Mouse (Mus musculus): ENCODE results near the gene Eif2ak4.

Gene Eif2ak4

DNA sequence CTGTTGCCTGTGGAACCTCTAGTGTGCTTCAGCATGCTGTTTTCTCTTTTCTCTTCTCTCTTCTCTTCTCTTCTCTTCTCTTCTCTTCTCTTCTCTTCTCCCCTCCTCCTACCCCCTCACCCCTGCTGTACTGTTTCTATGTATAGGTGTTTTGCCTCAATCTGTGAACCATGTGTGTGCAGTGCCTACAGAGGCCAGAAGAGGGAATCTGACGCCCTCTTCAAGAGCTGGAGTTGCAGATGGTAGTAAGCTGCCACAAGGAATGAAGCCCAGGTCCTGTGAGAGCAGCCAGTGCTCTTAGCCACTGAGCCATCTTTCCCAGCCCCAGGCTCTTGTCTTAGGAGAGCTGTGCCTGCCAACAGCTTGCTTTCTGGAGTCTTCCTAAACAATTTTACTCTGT, 78.2 kb downstream of the Eif2ak4 start:
- no peak for DNase-seq

DNA sequence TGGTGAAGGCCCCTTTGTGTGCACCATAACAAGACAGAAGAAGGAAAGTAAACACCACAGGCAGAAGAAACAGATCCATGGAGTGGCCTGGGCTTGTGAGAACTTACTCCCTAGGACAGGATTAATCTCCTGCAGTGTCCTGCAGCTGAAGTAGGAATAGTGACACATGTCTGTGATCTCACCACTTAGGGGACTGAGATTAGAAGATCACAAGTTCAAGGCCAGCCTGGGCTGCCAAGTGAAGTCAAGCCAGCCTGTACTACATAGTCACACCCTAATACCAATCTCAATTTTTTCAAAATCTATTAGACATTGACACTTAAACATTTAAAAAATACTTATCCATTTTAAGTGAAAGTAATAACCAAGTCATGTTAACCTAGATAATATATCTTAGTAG, 79.9 kb downstream of the Eif2ak4 start:
- DNase-seq: no peak

DNA sequence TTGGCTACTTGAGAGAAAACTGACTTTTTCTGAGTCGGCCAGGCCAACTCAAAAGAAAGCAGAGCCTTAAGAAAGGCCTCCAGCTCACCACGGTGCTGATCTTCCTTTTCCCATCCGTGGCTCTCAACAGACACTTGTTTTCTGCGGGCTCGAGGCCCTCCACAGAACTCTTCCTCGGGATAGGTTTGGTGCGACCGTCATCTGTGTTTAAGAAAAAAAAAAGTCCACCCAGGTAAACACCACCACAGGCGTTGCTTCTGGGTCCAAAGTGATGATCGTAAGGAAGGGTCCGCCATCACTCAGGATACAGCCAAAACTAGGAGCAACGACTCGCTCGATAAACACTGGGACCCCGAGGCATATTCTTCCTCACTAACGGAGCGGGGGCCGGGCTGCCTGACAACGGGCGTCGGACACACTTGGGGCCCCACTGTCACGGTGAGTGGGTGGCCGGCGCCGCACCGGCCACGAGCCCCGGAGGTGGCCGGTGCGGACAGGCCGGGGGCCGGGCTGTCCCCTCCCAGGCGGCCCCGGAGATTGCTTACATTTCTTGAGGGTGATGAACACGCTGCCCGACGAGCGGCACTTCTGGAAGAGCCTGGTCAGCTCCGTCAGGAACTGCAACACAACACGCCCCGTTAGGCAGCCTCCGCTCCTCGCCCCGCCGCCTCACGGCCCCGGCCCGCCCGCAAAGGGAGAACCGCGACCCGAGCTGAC, 90.6 kb downstream of the Eif2ak4 start:
- DNase-seq: no peak

DNA sequence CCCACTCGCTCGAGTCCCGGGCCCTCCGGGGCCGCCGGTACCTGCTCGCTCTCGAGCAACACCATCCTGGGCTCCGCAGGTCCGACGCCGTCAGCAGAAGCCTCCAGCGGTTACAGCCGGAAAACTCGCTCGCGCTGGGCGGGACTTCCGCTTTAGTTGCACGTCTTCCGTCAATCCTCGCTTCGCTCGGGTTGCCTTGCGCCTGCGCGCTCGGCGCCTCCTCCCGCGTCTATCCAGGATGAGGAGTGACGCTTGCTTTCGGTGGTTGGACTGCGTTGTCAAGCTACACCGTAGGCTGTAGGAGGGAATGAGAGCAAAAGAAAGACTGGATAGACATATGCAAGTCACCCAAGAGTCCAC, 91.1 kb downstream of the Eif2ak4 start, which contains the start of gene Srp14:
TSS of gene Srp14 (minus strand) at position 162 of the 360 bp plus-strand sequence.
- DNase-seq: peak; percentile 92 to 95

DNA sequence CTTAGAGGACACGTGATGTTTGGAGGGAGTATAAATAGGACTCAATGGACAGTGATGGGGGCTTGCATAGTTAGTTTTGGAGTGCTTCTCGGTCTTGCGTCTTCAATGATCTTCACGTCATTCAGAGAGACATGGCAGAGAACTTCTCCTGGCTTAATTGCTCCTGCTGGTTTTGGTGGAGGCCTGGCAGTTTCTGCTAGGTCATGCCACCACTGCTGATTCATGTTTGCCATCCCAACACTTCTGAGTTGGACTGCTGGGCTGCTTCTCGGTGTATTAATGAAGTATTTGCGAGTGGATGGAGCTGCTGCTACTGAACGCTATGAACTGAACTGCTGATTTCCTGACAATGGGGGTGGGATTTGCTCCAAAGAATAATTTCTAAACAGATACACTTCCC, 92.5 kb downstream of the Eif2ak4 start:
- DNase-seq: no peak

DNA sequence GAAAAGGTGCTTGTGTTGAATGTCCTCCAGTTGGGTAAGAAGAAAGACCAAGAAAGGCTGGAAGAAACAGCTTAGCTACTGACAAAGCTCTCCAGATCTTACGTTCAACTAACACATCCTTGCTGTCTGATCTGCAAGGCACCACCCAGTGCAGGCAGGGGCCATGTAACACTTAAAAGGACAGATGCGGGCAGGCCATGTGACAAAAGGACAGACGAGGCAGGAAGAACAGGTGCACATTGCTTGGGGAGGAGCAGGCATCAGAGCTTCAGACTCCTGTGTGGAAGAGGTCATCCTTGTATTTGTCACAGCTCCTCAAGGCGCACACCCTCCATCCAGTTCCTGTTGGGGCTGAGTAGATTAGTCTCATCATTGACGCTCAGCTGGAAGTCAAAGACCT, 94.6 kb downstream of the Eif2ak4 start:
- DNase-seq: no peak

DNA sequence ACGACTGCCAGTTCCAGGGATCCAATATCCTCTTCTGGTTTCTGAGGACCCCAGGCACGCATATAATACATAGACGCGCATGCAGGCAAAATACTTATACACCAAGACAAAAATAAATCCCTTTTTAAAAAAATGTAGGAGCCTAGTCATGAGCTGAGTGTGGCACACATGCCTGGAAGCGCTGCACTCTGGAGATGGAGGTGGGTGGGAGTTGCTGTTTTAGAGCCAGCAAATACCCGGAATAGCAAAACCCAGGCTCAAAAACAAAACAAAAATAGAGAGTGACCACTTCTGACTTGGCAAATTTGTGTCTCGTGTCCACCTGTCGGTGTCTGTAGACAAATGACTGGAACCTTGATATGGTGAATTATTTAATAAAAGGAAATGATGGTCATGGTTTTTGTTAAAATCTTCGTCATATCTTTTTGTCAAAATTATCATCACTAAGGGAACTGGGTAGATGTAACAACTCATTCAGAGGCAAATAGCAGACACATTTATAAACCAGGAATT, 96.0 kb downstream of the Eif2ak4 start:
- no peak for DNase-seq

DNA sequence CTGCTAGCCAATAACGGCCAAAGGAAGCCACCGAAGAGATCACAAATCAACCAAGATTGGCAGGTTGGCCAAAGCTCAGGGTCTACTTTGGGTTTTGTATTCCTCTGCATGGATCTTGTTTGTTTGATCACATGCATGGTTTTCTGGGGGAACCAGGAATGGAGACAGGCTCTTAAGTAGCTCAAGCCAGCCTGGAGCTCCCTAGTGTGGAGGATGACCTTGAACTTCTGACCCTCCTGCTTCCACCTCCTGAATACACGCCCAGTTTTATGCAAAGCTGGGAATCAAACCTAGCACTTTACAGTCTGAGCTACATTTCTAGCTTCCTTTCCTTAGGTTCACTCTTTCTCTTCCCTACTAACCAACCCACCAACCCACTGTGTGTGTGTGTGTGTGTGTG, 97.0 kb downstream of the Eif2ak4 start:
- no peak for DNase-seq

DNA sequence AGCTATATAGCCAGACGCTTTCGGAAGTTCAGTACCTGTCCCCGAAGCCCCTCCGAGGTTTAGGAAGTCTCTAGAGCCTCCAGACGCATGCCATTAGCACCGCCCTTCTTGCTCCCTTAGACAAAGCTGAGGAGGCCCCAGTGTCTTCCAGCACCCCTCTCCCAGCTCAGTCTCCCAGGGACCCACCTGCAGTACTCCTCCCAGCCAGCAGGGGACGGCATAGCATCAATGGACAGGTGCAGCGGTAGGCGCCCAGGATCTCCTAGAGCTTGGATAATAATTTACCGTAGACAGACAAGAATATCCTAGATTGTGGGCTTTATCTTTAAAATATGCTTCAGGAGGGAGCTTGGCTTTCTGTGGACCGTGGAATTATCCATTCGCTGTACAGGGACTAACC, 98.5 kb downstream of the Eif2ak4 start:
- DNase-seq: peak; percentile 75 to 80

DNA sequence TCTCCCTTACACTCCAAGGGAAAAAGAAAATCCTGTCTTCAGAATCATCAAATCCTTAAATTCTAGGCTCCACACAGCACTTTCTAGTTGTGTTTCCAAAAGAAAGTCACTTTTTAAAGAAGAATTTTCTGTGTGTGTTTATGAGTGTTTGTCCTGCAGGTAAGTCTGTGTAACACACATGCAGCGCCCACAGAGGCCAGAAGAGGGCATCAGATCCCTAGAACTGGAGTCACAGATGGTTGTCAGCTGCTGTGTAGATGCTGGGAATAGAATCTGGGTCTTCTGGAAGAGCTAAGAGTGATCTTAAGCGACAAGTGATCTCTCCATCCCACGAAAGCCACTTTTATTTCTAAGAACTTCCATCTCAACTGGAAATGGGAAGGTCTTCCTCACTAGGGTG, 99.4 kb downstream of the Eif2ak4 start:
- peak; percentile 24 to 42 for DNase-seq

DNA sequence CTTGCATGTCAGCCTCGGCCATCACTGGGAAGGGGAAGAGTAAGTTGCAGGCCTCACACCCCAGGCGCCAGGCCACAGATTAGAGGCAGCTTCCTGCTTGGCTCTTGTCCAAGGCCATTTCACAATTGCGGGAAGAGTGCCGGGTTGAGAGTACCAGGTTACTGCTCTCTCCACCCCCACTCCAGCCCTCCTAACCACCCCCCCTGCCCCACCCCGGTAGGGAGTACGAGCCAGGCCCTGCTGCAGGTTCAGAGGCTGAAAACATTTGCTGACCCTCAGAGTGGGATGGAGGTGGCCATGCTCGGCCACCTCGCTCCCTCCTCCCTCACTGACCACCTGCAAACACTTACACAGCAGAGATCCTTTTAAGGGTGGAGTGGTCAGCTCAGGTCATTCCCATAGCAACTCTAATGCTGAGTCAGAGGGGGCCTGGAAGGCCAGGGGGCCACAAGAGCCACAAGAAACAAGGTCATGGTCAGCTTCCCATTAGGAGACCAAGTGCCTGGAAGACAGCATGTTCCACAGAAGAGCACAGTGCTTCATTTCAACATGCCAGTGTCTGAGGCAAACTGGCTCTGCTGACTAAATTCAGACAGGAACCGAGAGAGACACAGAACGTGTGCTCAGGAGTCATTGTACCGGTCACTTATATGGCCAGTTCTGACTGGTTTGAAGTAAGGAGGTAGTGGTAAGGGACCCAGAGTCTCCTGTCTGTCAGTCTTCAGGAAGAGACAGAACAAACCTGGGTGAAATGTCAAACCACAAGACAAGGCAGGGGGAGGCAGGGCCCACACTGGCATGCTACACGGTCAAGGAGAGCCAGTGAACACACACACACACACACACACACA, 102.0 kb downstream of the Eif2ak4 start:
- DNase-seq: peak; percentile 92 to 94

DNA sequence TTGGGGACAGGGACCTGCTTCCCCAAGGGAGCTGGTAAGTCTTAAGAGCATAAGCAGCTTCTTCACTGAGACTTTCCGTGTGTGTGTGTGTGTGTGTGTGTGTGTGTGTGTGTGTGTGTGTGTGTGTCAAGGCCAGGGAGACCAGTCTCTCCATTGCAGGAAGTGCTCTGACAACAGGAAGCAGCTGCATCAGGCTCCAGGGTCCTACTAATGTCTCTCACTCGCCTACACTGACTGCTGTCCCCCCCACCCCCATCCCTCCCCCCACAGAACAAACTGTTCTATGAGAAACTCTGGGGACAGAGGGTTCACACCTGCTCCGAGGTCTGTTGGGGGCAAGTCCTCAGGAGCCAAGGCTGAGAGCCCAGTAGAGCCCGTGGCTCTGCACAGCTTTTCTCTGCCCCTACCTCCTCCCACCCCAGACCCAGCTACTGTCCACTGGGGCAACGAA, 102.9 kb downstream of the Eif2ak4 start:
- DNase-seq: peak; percentile 24 to 36

DNA sequence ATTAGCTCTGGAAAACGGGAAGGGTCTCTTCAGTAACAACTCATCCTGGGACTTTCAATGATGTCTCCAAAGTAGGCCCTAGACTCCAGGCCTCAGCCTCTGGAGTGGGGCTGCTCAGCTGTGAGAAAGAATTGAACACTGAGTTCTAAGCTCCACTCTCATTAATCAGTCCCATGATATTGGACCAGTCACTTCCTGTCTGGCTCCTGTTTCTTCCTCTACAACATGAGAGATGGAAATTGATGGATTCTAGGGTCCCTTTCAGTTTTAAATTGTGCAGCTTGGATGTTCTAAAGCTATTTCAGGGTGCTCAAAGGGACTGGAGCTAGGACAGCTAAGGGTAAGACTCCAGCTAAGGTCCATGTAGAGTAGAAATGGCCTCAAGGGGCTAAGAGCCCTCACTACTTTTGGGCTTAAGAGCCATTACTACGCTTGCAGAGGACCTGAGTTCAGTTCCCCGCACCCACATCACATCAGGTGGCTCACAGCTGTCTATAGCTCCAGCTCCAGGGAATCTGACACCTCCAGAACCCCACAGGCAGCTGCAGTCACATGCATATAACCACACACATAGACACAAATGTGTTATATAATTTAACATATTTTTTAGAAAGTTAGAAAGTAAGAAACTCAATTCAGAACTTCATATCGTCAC, 103.5 kb downstream of the Eif2ak4 start:
- DNase-seq: no peak

DNA sequence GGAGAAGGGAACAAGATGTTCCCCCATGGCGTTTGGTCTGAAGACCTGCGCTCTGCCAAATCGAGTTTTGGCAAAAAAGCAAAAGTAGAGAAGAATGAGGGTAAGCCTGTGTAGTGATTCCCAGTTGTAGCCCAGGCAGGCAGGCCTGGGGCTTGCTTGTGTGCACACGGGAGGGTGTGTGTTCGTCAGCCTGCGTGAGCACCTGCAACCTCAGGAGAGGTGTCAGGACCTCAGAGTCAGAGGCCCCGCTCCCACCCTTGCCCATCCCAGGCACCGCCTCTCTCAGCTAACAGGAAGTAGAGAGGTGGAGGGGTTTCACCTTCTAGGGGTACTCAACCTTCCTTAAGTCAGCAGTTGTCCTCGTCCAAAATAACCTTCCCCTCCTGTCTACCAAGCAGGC, 106.6 kb downstream of the Eif2ak4 start:
- no peak for DNase-seq

DNA sequence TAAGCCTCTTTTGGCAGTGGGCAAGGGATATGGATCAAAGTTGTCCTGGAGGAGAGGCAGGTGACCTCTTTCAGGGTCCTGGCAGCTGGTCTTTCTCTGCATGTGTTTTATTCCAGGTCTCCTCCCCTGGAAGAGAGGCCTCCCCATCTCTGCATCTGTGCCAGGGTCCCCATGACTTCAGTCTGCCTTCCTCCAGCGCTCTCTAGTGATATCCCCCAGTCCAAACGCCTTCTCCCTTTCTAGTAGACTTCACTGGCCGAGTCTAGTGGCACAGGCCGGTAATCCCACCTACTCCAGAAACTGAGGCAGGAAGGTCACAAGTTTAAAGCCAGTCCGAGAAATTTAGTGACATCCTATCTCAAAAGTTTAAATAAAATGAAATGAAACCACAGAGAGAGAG, 109.5 kb downstream of the Eif2ak4 start:
- no peak for DNase-seq

DNA sequence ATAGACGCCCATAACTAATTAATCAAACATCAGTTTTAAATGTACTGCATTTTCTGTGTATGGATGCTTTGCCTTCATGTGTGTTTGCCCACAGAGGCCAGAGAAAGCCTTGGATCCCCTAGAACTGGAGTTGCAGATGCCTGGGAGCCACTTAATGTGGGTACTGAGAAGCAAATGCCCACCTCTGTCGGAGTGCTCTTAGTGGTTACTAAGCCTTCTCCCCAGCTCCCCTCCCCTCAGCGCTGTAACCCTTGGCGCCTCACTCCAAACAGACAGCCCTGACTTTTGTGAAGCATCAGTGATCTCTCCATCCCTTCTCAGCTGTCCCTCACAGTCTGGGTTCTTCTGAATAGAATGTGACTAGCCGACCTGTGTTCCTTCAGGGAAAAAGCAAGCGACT, 110.1 kb downstream of the Eif2ak4 start:
- DNase-seq: no peak

DNA sequence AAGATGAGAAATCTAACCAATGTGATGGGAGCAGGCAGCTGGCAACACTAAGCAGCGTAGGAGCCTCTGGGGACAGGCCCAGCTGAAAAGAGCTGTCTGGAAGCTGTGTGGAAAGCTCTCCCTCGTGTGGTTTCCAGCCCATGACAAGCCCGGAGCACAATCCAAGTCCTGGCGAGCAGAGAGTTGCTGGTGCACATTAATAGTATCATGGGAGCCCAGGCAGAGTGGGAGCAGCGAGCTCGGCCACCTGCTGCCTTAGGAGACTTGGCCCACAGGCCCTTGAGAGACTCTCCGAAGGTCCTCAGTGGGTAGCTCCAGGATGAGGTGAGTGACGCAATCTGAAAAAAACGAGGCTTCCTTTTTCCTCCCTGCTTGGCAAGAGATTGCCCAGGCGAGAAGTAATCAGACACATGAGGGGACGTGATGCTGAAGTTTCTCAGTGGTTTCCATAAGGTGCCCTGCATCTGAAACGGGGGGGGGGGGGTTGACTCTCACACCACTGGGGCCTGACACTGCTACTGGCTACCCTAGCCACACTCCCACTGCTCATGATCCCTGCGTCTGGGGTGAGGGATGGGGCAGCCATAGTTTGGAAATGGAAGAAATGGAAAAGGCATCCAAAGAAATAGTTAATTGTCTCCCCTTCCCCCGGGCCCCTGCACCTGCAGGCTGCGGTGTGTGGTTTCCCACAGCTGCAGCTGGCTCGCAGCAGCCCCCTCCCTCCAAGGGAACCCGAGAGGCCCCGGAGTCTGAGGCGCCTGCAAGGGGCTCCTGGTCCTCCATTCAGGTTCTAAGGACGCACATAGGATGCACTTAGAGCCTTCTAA, 110.9 kb downstream of the Eif2ak4 start:
- DNase-seq: peak; percentile 52 to 59

DNA sequence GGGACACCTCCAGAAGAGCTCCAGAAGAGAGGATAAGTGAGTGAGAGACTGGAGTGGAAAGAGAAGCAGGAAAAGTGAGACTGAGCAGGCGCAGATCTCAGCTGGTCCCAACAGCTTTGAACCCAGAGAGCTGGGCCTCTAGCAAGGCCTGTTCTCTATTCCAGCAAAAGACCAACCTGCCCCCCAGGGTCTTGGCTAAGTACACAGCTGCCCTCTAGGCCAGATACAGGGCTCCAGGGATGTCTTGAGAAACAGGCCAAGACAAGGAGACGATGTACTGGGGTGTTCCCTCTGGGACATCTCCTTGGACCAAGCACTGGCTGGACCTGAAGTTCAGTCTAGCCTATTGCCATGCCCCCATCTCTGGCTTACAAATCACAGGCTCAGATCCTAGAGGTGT, 111.8 kb downstream of the Eif2ak4 start:
- DNase-seq: no peak

DNA sequence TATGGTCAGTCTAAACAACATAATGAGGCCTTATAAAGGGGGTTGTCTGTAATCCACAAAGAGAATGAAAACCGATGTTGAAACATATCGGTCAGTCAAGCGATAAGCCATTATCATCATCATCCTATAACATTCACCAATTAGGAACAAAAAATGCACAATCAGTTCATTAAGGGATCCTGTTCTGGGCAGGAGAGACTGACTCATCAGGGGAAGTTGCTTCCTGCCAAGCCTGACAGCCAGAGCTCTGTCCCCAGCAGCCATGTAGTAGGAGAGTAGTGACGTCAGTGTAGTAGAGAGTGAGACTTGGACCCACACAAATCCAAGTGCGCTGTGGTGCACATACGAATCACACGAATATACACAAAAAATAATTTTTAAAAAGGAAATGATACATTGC, 118.7 kb downstream of the Eif2ak4 start:
- DNase-seq: no peak

DNA sequence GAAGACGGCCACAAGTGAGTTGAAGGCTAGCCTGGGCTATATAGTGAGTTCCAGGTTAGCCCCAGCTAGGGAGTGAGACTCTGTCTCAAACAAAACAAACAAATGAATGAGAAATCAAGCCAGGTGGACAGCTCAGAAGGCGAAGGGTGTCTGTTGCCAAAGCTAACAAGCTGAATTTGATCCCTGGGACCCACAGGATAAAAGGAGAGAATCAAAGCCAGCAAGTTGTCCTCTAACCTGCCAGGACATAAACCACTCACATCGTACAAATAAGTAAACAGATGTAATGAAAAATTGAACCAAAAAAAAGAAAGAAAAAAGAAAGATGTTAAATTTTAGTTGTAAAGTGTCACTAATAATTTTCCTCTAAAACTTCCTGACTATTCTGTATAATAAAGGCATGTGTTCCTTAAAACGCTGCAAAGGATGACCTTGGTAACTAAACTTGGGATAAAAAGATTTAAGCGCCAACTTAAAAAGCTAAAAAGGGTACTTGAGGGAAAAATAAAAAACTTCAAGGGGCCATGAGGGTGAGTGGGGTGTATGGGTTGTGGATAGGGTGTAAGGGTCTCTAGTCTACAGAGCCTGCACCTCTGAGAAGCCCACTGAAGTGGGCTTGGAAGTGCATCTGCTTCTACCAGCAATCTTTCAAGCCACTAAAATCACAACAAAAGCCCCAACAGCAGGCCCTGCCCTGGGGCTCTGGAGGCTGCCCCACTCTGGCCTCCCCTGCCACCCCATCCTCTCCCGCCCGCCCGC, 121.4 kb downstream of the Eif2ak4 start:
- DNase-seq: no peak

DNA sequence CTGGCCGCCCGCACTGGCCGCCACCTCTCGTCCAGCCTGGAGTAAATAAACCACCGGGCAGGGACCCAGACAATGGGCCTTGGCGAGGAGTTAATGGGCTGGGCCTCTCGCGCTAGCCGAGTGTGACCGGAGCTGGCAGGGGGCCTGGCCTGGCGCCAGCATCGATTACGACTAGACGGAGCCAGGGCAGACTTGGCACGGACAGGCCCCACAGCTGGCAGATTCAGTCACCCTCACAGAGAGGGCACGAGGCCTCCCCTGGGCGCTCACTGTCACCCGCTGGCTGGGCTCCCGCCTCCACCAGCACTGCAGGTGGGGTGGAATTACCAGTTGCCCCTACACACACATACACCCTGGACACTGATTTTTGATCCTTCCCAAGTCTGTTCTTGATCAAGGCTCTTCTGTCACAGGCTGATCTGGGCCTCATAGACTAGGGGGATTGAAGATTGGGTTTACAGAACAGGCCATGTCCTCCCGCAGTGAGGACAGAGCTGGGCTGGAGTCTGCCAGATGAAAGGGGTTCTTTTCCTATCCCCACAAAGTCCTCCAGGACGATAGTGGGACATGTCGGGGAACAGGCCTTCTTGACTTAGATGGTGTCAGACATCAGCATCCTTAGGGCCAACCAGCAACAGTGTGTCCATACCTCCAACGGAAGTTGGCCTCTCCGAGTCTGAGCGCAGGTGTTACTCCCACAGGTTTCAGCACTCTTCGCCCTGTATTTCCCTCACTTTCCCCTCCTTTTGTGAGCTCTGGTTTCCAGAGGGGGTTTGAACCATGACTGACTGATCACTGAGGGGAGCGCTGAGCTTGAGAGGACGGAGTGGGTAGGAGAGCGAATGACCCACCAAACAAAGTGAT, 122.3 kb downstream of the Eif2ak4 start:
- DNase-seq: peak; percentile 94 to 96
